Mouse (Mus musculus): Measurements from ENCODE around the gene Actn4. TPM values are rescaled to one million over a fixed set of nuclear protein-coding genes. Genes with fewer than 3 reads are reported as not detected.

The Actn4 gene
- total and polyA plus RNA-seq, 2 experiments, result 47.4 to 125 TPM

- H3K36me3 ChIP-seq (ENCODE audit: control insufficient read depth, insufficient read depth, low read length), result peaks cover 28% of the 10 kb centered on the region
- WGBS, result 32% methylated on average over 8 of the region's 8 CpGs
- H3K4me1 ChIP-seq (ENCODE audit: control insufficient read depth, insufficient read depth, low read length), result peaks cover 54% of the 10 kb centered on the region
- peak overlapping the region; percentile 73 for H3K27ac ChIP-seq (replicated peaks; ENCODE audit: insufficient read depth, low read depth, low read length)
- H3K27me3 ChIP-seq (ENCODE audit: control insufficient read depth, insufficient read depth, low read length), result no peaks in the 10 kb centered on the region
- TF ChIP-seq CTCF (IDR thresholded peaks at IDR 0.05; ENCODE audit: low read depth, low read length) (no peak), POLR2A (IDR thresholded peaks at IDR 0.05; ENCODE audit: extremely low read depth, insufficient read depth, low read length) (no peak)
- DNase-seq (ENCODE audit: extremely low read depth, low read depth, low spot score), result no peak
- H3K9ac ChIP-seq (ENCODE audit: low read depth, low read length), result no peak overlapping the region
- no peak overlapping the region for H3K4me3 ChIP-seq (ENCODE audit: insufficient read depth, low read depth, low read length)
- H3K79me2 ChIP-seq (ENCODE audit: control insufficient read depth, insufficient read depth, low read length), result peaks cover 30% of the 10 kb centered on the region
These were observed 43.6 kb downstream of the Actn4 start for GRCm38 (mm10) chr7:28918540-28918939.

- no peak overlapping the region for H3K4me3 ChIP-seq (ENCODE audit: insufficient read depth, low read depth, low read length)
- H3K27me3 ChIP-seq (ENCODE audit: control insufficient read depth, insufficient read depth, low read length), result no peaks in the 10 kb centered on the region
- WGBS, result 9% methylated on average over 10 of the region's 10 CpGs
- TF ChIP-seq CTCF (IDR thresholded peaks at IDR 0.05; ENCODE audit: low read depth, low read length), result no peak
- TF ChIP-seq POLR2A (IDR thresholded peaks at IDR 0.05; ENCODE audit: extremely low read depth, insufficient read depth, low read length), result no peak
- peak overlapping the region; percentile 73 for H3K27ac ChIP-seq (replicated peaks; ENCODE audit: insufficient read depth, low read depth, low read length)
- H3K79me2 ChIP-seq (ENCODE audit: control insufficient read depth, insufficient read depth, low read length), result peaks cover 22% of the 10 kb centered on the region
- peaks cover 49% of the 10 kb centered on the region for H3K4me1 ChIP-seq (ENCODE audit: control insufficient read depth, insufficient read depth, low read length)
- peak overlapping the region; percentile 20; the same call in 1 of the 2 replicates for H3K9ac ChIP-seq (ENCODE audit: low read depth, low read length)
- H3K36me3 ChIP-seq (ENCODE audit: control insufficient read depth, insufficient read depth, low read length), result peaks cover 36% of the 10 kb centered on the region
- DNase-seq (ENCODE audit: extremely low read depth, low read depth, low spot score), result peak; percentile 93
These were observed 44.4 kb downstream of the Actn4 start for GRCm38 (mm10) chr7:28917503-28918426.

GRCm38 (mm10) chr7:28916491-28916890, 45.6 kb downstream of the Actn4 start:
- Histone ChIP-seq H3K4me3 (ENCODE audit: insufficient read depth, low read depth, low read length) (no peak overlapping the region), H3K27ac (replicated peaks; ENCODE audit: insufficient read depth, low read depth, low read length) (no peak overlapping the region; the same call in 1 of the 2 replicates), H3K27me3 (ENCODE audit: control insufficient read depth, insufficient read depth, low read length) (no peaks in the 10 kb centered on the region), H3K79me2 (ENCODE audit: control insufficient read depth, insufficient read depth, low read length) (peaks cover 9% of the 10 kb centered on the region; the same call in 1 of the 2 replicates), H3K36me3 (ENCODE audit: control insufficient read depth, insufficient read depth, low read length) (peaks cover 43% of the 10 kb centered on the region), H3K9ac (ENCODE audit: low read depth, low read length) (no peak overlapping the region), H3K4me1 (ENCODE audit: control insufficient read depth, insufficient read depth, low read length) (peaks cover 45% of the 10 kb centered on the region)
- TF ChIP-seq POLR2A (IDR thresholded peaks at IDR 0.05; ENCODE audit: extremely low read depth, insufficient read depth, low read length), result no peak
- peak; percentile 14; the same call in 1 of the 2 replicates for TF ChIP-seq CTCF (IDR thresholded peaks at IDR 0.05; ENCODE audit: low read depth, low read length)
- no peak for DNase-seq (ENCODE audit: extremely low read depth, low read depth, low spot score)

- peaks cover 23% of the 10 kb centered on the region for H3K4me1 ChIP-seq (ENCODE audit: control insufficient read depth, insufficient read depth, low read length)
- no peak overlapping the region for H3K9ac ChIP-seq (ENCODE audit: low read depth, low read length)
- WGBS, result 85% methylated on average over 11 of the region's 11 CpGs
- TF ChIP-seq CTCF (IDR thresholded peaks at IDR 0.05; ENCODE audit: low read depth, low read length) (no peak), POLR2A (IDR thresholded peaks at IDR 0.05; ENCODE audit: extremely low read depth, insufficient read depth, low read length) (no peak)
- H3K27me3 ChIP-seq (ENCODE audit: control insufficient read depth, insufficient read depth, low read length), result no peaks in the 10 kb centered on the region
- peak overlapping the region; percentile 37 for H3K27ac ChIP-seq (replicated peaks; ENCODE audit: insufficient read depth, low read depth, low read length)
- DNase-seq (ENCODE audit: extremely low read depth, low read depth, low spot score), result no peak
- no peaks in the 10 kb centered on the region for H3K79me2 ChIP-seq (ENCODE audit: control insufficient read depth, insufficient read depth, low read length)
- H3K36me3 ChIP-seq (ENCODE audit: control insufficient read depth, insufficient read depth, low read length), result peaks cover 60% of the 10 kb centered on the region
- H3K4me3 ChIP-seq (ENCODE audit: insufficient read depth, low read depth, low read length), result no peak overlapping the region
These were observed 49.0 kb downstream of the Actn4 start for GRCm38 (mm10) chr7:28913171-28913570.

- TF ChIP-seq POLR2A (IDR thresholded peaks at IDR 0.05; ENCODE audit: extremely low read depth, insufficient read depth, low read length), result no peak
- 0 out of 2 replicates have a peak, but pooled peaks have one; percentile 11 for TF ChIP-seq CTCF (IDR thresholded peaks at IDR 0.05; ENCODE audit: low read depth, low read length)
- peak overlapping the region; percentile 83 for H3K27ac ChIP-seq (replicated peaks; ENCODE audit: insufficient read depth, low read depth, low read length)
- peak; percentile 52 for DNase-seq (ENCODE audit: extremely low read depth, low read depth, low spot score)
These were observed 50.5 kb downstream of the Actn4 start for GRCm38 (mm10) chr7:28911632-28912031.

GRCm38 (mm10) chr7:28907195-28907594, 54.9 kb downstream of the Actn4 start:
- Histone ChIP-seq H3K27me3 (ENCODE audit: control insufficient read depth, insufficient read depth, low read length) (no peaks in the 10 kb centered on the region), H3K9ac (ENCODE audit: low read depth, low read length) (no peak overlapping the region), H3K27ac (replicated peaks; ENCODE audit: insufficient read depth, low read depth, low read length) (no peak overlapping the region), H3K4me3 (ENCODE audit: insufficient read depth, low read depth, low read length) (no peak overlapping the region), H3K4me1 (ENCODE audit: control insufficient read depth, insufficient read depth, low read length) (peaks cover 6% of the 10 kb centered on the region), H3K79me2 (ENCODE audit: control insufficient read depth, insufficient read depth, low read length) (no peaks in the 10 kb centered on the region), H3K36me3 (ENCODE audit: control insufficient read depth, insufficient read depth, low read length) (peaks cover 58% of the 10 kb centered on the region)
- 87% methylated on average over 5 of the region's 5 CpGs for WGBS
- TF ChIP-seq POLR2A (IDR thresholded peaks at IDR 0.05; ENCODE audit: extremely low read depth, insufficient read depth, low read length) (no peak), CTCF (IDR thresholded peaks at IDR 0.05; ENCODE audit: low read depth, low read length) (no peak)
- no peak for DNase-seq (ENCODE audit: extremely low read depth, low read depth, low spot score)

More at GRCm38 (mm10) chr7:28911632-28912031, 50.5 kb downstream of the Actn4 start:
- Histone ChIP-seq H3K27me3 (ENCODE audit: control insufficient read depth, insufficient read depth, low read length) (no peaks in the 10 kb centered on the region), H3K36me3 (ENCODE audit: control insufficient read depth, insufficient read depth, low read length) (peaks cover 69% of the 10 kb centered on the region), H3K4me3 (ENCODE audit: insufficient read depth, low read depth, low read length) (no peak overlapping the region), H3K9ac (ENCODE audit: low read depth, low read length) (no peak overlapping the region), H3K4me1 (ENCODE audit: control insufficient read depth, insufficient read depth, low read length) (peaks cover 11% of the 10 kb centered on the region), H3K79me2 (ENCODE audit: control insufficient read depth, insufficient read depth, low read length) (no peaks in the 10 kb centered on the region)
- WGBS, result 77% methylated on average over 4 of the region's 4 CpGs

All from liver, adult 2 months (tissue).